Mouse (Mus musculus): ENCODE measurements around the gene Ank. TPM values are rescaled to one million over a fixed set of nuclear protein-coding genes. Genes with fewer than 3 reads are reported as not detected.

Gene Ank
- total RNA-seq (2014; rRNA removed) (31.5 and 35.5 TPM in 2 replicates), polyA plus RNA-seq (2015; fragmentation: Nextera tagmentation; extraction: Ambion mirVana) (18.9 and 22.8 TPM in 2 replicates)

DNA sequence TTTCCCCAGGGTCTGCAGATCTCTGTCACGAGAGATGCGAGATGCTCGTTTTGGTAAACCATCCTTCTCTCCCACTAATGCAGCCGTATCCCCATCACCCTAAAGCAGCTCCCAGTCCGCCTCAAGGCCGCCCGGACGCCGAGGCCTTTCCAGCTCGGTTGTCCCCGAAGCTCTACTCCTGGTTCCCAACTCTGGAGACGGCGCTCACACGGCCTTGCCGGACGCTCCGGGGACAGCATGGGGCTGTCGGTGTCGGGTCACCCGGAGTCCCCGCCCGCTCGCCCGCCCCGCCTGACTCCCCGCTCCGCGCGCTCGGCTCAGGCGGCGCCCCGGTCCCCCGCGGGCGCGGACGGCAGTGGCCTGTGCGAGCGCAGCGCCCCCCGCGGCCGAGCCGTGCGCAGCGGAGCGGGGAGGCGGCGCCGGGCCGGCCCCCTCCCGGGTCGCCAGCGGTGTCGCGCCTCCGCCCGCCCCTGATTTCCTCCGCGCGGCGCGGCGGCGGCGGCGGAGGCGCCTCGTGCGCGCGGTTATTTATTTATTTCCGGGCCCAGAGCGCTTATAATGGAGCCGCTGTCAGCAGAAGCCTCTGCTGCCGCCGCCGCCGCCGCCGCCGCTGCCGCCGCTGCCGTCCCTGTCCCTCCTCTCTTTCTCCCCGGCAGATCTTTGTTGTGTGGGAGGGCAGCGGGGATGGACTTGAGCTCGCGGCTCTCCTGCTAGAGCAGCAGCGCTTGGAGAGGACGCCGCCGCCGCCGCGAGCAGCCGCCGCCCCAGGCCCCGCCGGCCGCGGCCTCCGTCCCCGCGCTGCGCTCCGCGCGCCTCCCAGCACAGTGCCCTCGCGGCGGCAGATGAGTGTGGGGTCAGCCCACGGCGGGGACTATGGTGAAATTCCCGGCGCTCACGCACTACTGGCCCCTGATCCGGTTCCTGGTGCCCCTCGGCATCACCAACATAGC, at the start of gene Ank:
Gene Ank, plus strand, starts transcription at position 547 of the 950 bp plus-strand sequence.
- ATAC-seq (peak; percentile 93), DNase-seq (peak; percentile 89)
- H3K9ac ChIP-seq: peak within 1 kb of the TSS; percentile 96
- H3K4me2 ChIP-seq (ENCODE audit: low read depth): peak within 1 kb of the TSS; percentile 44
- H3K27me3 ChIP-seq (ENCODE audit: insufficient read depth, low read length): no peaks in the 10 kb centered on the region
- H3K27ac ChIP-seq (ENCODE audit: low read depth, low read length): peak within 1 kb of the TSS; percentile 97
- 2% methylated on average over 101 of the region's 120 CpGs for WGBS
- peak within 1 kb of the TSS; percentile 90 for H3K4me3 ChIP-seq (ENCODE audit: low read depth, low read length)
- H3K4me1 ChIP-seq (ENCODE audit: insufficient read depth): peaks cover 14% of the 10 kb centered on the region
- no peaks in the 10 kb centered on the region for H3K36me3 ChIP-seq (ENCODE audit: insufficient read depth)
- H3K9me3 ChIP-seq (ENCODE audit: low read length): no peaks in the 10 kb centered on the region
- TF ChIP-seq CTCF (IDR thresholded peaks at IDR 0.05; ENCODE audit: low read depth): peak; percentile 26; the same call in 1 of the 2 replicates

DNA sequence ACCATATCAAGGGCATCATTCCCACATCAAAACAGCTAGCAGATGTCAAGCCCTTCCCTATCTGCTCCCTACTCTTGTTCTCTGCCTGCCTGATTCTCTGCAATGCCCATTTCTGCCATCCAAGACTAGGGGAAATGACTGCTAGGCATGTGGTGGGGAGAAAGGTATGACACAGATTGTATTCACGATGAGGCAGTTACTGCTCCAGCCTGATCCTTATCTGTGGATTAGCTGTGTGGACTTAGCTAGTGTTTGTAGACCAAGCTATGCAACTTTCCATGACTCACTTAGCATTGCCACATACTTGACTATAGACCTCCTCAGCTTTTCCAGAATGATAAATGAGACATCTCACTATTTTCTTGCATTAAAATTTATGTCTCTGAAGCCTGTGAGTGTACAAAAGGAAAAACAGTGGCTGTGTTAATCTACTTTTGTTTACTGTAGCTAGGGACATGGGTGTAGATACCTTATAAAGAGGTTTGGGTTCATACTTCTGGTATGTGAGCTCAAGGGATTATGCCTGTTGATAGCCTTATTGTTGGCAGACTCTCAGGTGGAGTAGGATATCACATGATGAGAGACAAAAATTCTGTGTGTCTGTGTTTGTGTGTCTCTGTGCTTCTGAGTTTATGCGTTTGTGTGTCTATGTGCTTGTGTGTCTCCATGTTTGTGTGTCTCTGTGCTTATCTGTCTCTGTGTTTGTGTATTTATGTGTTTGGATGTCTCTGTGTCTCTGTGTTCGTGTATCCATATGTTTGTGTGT, 47.7 kb upstream of the Ank start:
- H3K4me2 ChIP-seq (ENCODE audit: low read depth): no peak overlapping the region
- no peak overlapping the region for H3K4me3 ChIP-seq (ENCODE audit: low read depth, low read length)
- H3K27ac ChIP-seq (ENCODE audit: low read depth, low read length): no peak overlapping the region
- no peaks in the 10 kb centered on the region for H3K27me3 ChIP-seq (ENCODE audit: insufficient read depth, low read length)
- H3K36me3 ChIP-seq (ENCODE audit: insufficient read depth): no peaks in the 10 kb centered on the region
- no peak for TF ChIP-seq CTCF (IDR thresholded peaks at IDR 0.05; ENCODE audit: low read depth)
- 96% methylated on average over 3 of the region's 3 CpGs for WGBS
- H3K9ac ChIP-seq: no peak overlapping the region
- DNase-seq (no peak), ATAC-seq (no peak)
- H3K9me3 ChIP-seq (ENCODE audit: low read length): no peaks in the 10 kb centered on the region
- H3K4me1 ChIP-seq (ENCODE audit: insufficient read depth): no peaks in the 10 kb centered on the region

DNA sequence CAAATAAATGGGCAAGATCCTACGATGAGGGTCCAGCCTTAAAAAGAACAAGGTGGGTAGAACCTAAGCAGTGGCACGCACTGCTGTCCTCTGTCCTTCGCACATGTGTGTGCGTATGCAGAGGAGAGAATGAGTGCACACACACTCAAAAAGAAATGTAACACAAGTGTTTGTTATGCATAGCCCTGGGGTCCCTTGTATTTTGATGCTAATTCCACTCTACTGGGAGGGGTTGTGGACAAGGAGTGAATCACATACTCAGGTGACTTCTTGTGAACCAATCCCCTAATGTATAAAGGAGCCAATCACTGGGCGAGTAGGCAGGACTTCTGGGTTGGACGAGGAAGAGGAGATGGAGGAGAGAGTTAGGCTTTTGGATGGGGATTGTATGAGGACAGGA, 44.9 kb upstream of the Ank start:
- no peak for TF ChIP-seq CTCF (IDR thresholded peaks at IDR 0.05; ENCODE audit: low read depth)
- Histone ChIP-seq H3K4me3 (ENCODE audit: low read depth, low read length) (no peak overlapping the region), H3K27ac (ENCODE audit: low read depth, low read length) (no peak overlapping the region), H3K9me3 (ENCODE audit: low read length) (no peaks in the 10 kb centered on the region), H3K27me3 (ENCODE audit: insufficient read depth, low read length) (no peaks in the 10 kb centered on the region), H3K36me3 (ENCODE audit: insufficient read depth) (no peaks in the 10 kb centered on the region), H3K9ac (no peak overlapping the region), H3K4me2 (ENCODE audit: low read depth) (no peak overlapping the region), H3K4me1 (ENCODE audit: insufficient read depth) (no peaks in the 10 kb centered on the region)
- WGBS: 91% methylated on average over 6 of the region's 6 CpGs
- DNase-seq: no peak
- no peak for ATAC-seq

DNA sequence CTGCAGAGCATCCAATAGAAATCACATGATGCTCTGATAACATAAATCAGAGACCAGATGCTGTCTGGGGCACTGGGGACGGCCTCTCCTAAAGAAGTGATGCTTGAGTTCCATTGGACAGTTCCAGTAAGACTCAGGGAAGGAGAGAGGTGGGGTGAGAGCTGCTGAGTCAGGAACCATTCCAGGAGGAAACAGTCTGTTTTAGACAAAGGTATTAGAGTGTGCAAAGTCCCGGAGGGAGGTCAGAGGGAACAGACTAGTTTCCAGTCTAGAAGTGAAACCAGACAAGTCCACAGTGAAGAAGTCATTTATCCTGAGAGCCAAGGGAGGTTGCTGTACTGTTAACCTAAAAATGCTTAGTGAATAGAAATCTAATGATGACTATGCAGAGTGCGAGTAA, 38.9 kb upstream of the Ank start:
- Histone ChIP-seq H3K27ac (ENCODE audit: low read depth, low read length) (no peak overlapping the region), H3K9me3 (ENCODE audit: low read length) (no peaks in the 10 kb centered on the region), H3K36me3 (ENCODE audit: insufficient read depth) (no peaks in the 10 kb centered on the region), H3K4me2 (ENCODE audit: low read depth) (no peak overlapping the region), H3K4me1 (ENCODE audit: insufficient read depth) (no peaks in the 10 kb centered on the region), H3K9ac (no peak overlapping the region), H3K27me3 (ENCODE audit: insufficient read depth, low read length) (no peaks in the 10 kb centered on the region), H3K4me3 (ENCODE audit: low read depth, low read length) (no peak overlapping the region)
- DNase-seq: no peak
- no peak for ATAC-seq
- WGBS: 84% methylated on average over 3 of the region's 3 CpGs
- TF ChIP-seq CTCF (IDR thresholded peaks at IDR 0.05; ENCODE audit: low read depth): no peak

DNA sequence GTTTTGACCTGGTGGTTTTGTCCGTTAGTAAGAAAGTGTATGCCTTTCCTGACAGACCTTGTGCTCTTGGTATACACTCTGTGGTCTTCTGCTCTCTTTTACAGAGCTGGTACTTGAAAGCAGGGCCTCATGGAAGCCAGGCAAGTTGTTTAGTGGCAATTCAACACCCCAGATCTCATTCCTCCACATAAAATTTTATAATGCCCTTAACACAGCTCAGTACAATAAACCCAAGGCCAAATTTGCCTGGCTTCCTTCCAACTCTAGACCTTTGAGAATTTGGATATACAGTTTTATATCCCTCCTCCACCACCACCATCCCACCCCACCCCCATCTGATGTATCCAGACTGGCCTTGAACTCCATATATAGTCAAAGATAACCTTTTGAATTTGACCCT, 36.2 kb upstream of the Ank start:
- Histone ChIP-seq H3K9me3 (ENCODE audit: low read length) (no peaks in the 10 kb centered on the region), H3K27me3 (ENCODE audit: insufficient read depth, low read length) (no peaks in the 10 kb centered on the region), H3K4me3 (ENCODE audit: low read depth, low read length) (no peak overlapping the region), H3K27ac (ENCODE audit: low read depth, low read length) (no peak overlapping the region), H3K9ac (no peak overlapping the region), H3K4me2 (ENCODE audit: low read depth) (no peak overlapping the region), H3K4me1 (ENCODE audit: insufficient read depth) (no peaks in the 10 kb centered on the region), H3K36me3 (ENCODE audit: insufficient read depth) (no peaks in the 10 kb centered on the region)
- ATAC-seq: no peak
- no peak for TF ChIP-seq CTCF (IDR thresholded peaks at IDR 0.05; ENCODE audit: low read depth)
- DNase-seq: no peak
- 93% methylated on average over 1 of the region's 1 CpGs for WGBS

DNA sequence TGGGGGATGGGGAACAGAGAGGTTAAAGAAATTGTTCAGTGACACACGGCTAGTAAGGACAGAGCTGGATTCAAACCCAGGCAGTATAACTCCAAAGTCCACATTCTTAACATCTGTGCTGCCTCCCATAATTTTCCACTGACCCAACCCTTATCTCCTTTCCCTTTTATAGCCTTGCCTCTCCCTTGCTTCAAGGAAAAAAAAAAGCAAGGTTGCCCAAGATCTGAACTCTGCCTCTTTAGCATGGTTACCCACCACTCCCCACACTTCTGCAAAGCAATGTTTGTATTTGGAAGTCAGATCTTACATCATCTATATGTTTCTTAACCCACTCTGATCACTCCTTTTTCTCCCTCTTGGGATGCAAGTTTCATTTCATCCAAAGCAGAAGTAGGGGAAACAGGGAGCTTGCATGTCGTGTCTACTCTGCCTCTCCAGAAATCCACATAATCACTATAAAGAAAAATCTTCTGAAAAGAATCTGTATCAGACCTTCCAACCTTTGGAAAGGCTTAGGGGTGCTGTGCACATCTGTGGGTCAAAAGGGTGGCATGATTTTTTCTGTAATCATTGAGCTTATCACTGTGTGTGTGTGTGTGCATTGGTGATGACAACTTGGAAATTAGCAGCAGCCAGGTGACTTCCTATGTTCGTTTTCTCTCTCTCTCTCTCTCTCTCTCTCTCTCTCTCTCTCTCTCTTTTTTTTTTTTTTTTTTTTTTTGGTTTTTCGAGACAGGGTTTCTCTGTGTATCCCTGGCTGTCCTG, 33.4 kb upstream of the Ank start:
- no peak overlapping the region for H3K4me3 ChIP-seq (ENCODE audit: low read depth, low read length)
- 70% methylated on average over 4 of the region's 4 CpGs for WGBS
- TF ChIP-seq CTCF (IDR thresholded peaks at IDR 0.05; ENCODE audit: low read depth): no peak
- H3K9me3 ChIP-seq (ENCODE audit: low read length): no peaks in the 10 kb centered on the region
- no peaks in the 10 kb centered on the region for H3K36me3 ChIP-seq (ENCODE audit: insufficient read depth)
- DNase-seq (no peak), ATAC-seq (no peak)
- H3K4me2 ChIP-seq (ENCODE audit: low read depth): no peak overlapping the region
- H3K4me1 ChIP-seq (ENCODE audit: insufficient read depth): no peaks in the 10 kb centered on the region
- H3K9ac ChIP-seq: no peak overlapping the region
- H3K27ac ChIP-seq (ENCODE audit: low read depth, low read length): no peak overlapping the region
- no peaks in the 10 kb centered on the region for H3K27me3 ChIP-seq (ENCODE audit: insufficient read depth, low read length)

All from forebrain, postnatal 0 days (tissue).